Mouse (Mus musculus) heart, adult 2 months (tissue): Measurements from ENCODE around the gene Zswim2. TPM values are rescaled to one million over a fixed set of nuclear protein-coding genes. Genes with fewer than 3 reads are reported as not detected.
A peak's percentile ranks its signal among the peaks of the same experiment; 100 is the strongest.
"Not testable (repeated sequence)": the region's sequence is repeated elsewhere in the genome, so short reads cannot be mapped to it uniquely, and the experiment has no call there.

Experiments
- DNase-seq, 2 experiments: peaks; one replicate each; pipeline ENCODE4 v3.0.0; 2021
- H3K27ac ChIP-seq: fragments of 200-600 bp; 2 replicates; pipeline ENCODE4 v1.8.1; 2022
- H3K27me3 ChIP-seq: fragments of 200-500 bp; 2 replicates; pipeline ENCODE4 v1.6.1; 2012; ENCODE audit warnings: mild to moderate bottlenecking, low read length, inconsistent platforms, mixed read lengths; ENCODE audit not compliant: control insufficient read depth, insufficient read depth
- H3K36me3 ChIP-seq: fragments of 200-500 bp; 2 replicates; pipeline ENCODE4 v1.6.1; 2012; ENCODE audit warnings: low read length, inconsistent platforms; ENCODE audit not compliant: control insufficient read depth, insufficient read depth
- H3K4me1 ChIP-seq: fragments of 200-500 bp; 2 replicates; pipeline ENCODE4 v1.6.1; 2011; ENCODE audit warnings: low read length; ENCODE audit not compliant: control insufficient read depth, insufficient read depth
- H3K4me3 ChIP-seq: fragments of 200-600 bp; 2 replicates; pipeline ENCODE4 v1.8.1; 2022
- H3K79me2 ChIP-seq: fragments of 200-500 bp; replicated peaks from 2 replicates; pipeline ENCODE4 v1.6.1; 2012; ENCODE audit warnings: mild to moderate bottlenecking, inconsistent platforms, low read length, moderate library complexity, mixed read lengths; ENCODE audit not compliant: control insufficient read depth, insufficient read depth
- H3K9ac ChIP-seq: fragments of 200-500 bp; 2 replicates; pipeline ENCODE4 v1.6.1; 2012; ENCODE audit warnings: low read depth, mild to moderate bottlenecking, control low read depth, inconsistent platforms, low read length, mixed read lengths
- CTCF ChIP-seq: fragments of 200-600 bp; IDR thresholded peaks from 2 replicates; pipeline ENCODE4 v1.8.1; 2022; ENCODE audit warnings: antibody characterized with exemption, mild to moderate bottlenecking, moderate library complexity
- EP300 ChIP-seq: fragments of 200-500 bp; IDR thresholded peaks from 2 replicates; pipeline ENCODE4 v1.6.1; 2011; ENCODE audit warnings: low read depth, low read length, control low read depth; ENCODE audit not compliant: insufficient read depth
- POLR2A ChIP-seq: fragments of 200-500 bp; IDR thresholded peaks from 2 replicates; pipeline ENCODE4 v1.6.1; 2011; ENCODE audit warnings: mild to moderate bottlenecking, low read depth, low read length, control low read depth; ENCODE audit not compliant: insufficient read depth
- WGBS: fragments of 180-500 bp; shearing (Covaris S2); methylation state at CpG from one replicate; pipeline ENCODE4 v1.1.7; 2018; 5-methylcytosine and 5-hydroxymethylcytosine counted together
- intact Hi-C: fragments of 180-260 bp; cut with DNase I; formaldehyde crosslinking; loops from one replicate; pipeline ENCODE4 v1.15.1; 2025
- long read RNA-seq: library from polyadenylated mRNA; stranded (forward); transcript quantifications from one replicate; pipeline ENCODE4 v2.0.0, GENCODE M21; 2021
- polyA plus RNA-seq: library from polyadenylated mRNA; depleted of rRNA; stranded (reverse); fragments of >200 nt; gene quantifications from 2 replicates; pipeline ENCODE4 v1.2.3, GENCODE M21; 2012; rRNA removed
- total RNA-seq, 2 experiments: library from RNA; stranded (reverse); gene quantifications; 2 replicates each; pipeline ENCODE4 v1.2.3; 2021

Zswim2 gene
- total RNA-seq: not detected
- not detected in 2 replicates for polyA plus RNA-seq
- long read RNA-seq: 0 reads

DNA sequence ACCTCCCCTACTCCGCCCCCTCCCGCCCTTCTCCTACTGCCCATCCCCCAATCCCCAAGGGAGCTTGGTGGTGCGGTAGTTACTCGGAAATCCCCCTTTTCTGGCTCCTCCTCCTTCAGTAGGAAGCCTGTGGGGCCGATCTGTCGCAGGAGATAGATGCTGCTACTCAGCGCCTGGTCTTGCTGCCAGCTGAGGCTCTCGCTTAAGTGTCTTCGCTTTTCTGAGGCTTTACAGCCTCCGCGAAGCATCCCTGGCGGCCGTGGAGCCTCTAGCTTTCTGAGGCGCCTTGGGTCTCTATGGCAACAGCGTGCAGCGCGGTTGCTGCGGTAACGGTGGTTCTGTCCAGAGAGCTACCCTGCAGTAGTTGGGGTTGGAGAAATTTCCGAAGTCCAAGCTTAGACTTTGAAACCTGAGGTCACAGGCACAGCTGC, at the start of gene Zswim2:
TSS of gene Zswim2 (minus strand) at position 298 of the 431 bp plus-strand sequence.
- Histone ChIP-seq H3K4me3 (no peak within 1 kb of the TSS), H3K36me3 (no peaks in the 10 kb centered on the region), H3K4me1 (no peaks in the 10 kb centered on the region), H3K27ac (no peak within 1 kb of the TSS), H3K27me3 (peaks cover 3% of the 10 kb centered on the region; the same call in 1 of the 2 replicates), H3K9ac (no peak within 1 kb of the TSS), H3K79me2 (no peaks in the 10 kb centered on the region)
- no peak for TF ChIP-seq POLR2A
- TF ChIP-seq CTCF: no peak
- no peak for TF ChIP-seq EP300
- peak; percentile 16 to 23 for DNase-seq
- intact Hi-C loops: no loop called here
- WGBS: 2% methylated on average over 20 of the region's 20 CpGs

DNA sequence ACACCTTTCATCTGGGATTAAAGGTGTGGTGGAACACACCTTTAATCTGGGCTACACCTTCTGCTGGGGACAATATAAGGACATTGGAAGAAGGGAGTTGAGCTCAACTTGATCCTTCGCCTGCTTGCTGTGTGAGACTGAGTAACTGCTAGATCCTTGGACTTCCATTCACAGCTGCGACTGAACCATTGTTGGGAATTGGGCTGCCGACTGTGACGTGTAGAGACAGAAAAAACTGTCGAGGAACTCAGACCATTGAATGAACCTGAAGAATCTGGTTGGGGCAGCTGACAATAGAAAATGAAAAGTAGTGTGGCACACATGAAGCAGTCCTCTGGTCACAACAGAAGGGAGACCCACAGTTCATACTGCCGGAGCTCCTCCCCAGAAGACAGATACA, 49.2 kb upstream of the Zswim2 start, which contains the start of gene Gm13691:
TSS of gene Gm13691 (plus strand) at position 301 of the 400 bp plus-strand sequence.
- H3K79me2 ChIP-seq, H3K9ac ChIP-seq, H3K27me3 ChIP-seq, H3K4me1 ChIP-seq, intact Hi-C loops, H3K27ac ChIP-seq, H3K36me3 ChIP-seq, H3K4me3 ChIP-seq, DNase-seq: not testable (repeated sequence)
- WGBS: no CpG with 5 or more reads among the region's 6 CpGs

DNA sequence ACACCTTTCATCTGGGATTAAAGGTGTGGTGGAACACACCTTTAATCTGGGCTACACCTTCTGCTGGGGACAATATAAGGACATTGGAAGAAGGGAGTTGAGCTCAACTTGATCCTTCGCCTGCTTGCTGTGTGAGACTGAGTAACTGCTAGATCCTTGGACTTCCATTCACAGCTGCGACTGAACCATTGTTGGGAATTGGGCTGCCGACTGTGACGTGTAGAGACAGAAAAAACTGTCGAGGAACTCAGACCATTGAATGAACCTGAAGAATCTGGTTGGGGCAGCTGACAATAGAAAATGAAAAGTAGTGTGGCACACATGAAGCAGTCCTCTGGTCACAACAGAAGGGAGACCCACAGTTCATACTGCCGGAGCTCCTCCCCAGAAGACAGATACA, 43.4 kb upstream of the Zswim2 start, which contains the start of gene Gm13697:
TSS of gene Gm13697 (plus strand) at position 301 of the 400 bp plus-strand sequence.
- H3K27ac ChIP-seq, H3K4me3 ChIP-seq, H3K36me3 ChIP-seq, DNase-seq, H3K4me1 ChIP-seq, H3K79me2 ChIP-seq, intact Hi-C loops, H3K9ac ChIP-seq, H3K27me3 ChIP-seq: not testable (repeated sequence)
- WGBS: no CpG with 5 or more reads among the region's 6 CpGs

DNA sequence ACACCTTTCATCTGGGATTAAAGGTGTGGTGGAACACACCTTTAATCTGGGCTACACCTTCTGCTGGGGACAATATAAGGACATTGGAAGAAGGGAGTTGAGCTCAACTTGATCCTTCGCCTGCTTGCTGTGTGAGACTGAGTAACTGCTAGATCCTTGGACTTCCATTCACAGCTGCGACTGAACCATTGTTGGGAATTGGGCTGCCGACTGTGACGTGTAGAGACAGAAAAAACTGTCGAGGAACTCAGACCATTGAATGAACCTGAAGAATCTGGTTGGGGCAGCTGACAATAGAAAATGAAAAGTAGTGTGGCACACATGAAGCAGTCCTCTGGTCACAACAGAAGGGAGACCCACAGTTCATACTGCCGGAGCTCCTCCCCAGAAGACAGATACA, 37.6 kb upstream of the Zswim2 start, which contains the start of gene Gm13694:
TSS of gene Gm13694 (plus strand) at position 301 of the 400 bp plus-strand sequence.
- H3K36me3 ChIP-seq, intact Hi-C loops, H3K4me1 ChIP-seq, H3K27me3 ChIP-seq, H3K9ac ChIP-seq, H3K27ac ChIP-seq, H3K4me3 ChIP-seq, DNase-seq, H3K79me2 ChIP-seq: not testable (repeated sequence)
- no CpG with 5 or more reads among the region's 6 CpGs for WGBS

DNA sequence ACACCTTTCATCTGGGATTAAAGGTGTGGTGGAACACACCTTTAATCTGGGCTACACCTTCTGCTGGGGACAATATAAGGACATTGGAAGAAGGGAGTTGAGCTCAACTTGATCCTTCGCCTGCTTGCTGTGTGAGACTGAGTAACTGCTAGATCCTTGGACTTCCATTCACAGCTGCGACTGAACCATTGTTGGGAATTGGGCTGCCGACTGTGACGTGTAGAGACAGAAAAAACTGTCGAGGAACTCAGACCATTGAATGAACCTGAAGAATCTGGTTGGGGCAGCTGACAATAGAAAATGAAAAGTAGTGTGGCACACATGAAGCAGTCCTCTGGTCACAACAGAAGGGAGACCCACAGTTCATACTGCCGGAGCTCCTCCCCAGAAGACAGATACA, 31.8 kb upstream of the Zswim2 start, which contains the start of gene Gm13696:
TSS of gene Gm13696 (plus strand) at position 301 of the 400 bp plus-strand sequence.
- H3K36me3 ChIP-seq, H3K27me3 ChIP-seq, H3K27ac ChIP-seq, intact Hi-C loops, H3K79me2 ChIP-seq, H3K4me3 ChIP-seq, H3K4me1 ChIP-seq, DNase-seq, H3K9ac ChIP-seq: not testable (repeated sequence)
- WGBS: no CpG with 5 or more reads among the region's 6 CpGs

- H3K79me2 ChIP-seq, intact Hi-C loops, H3K9ac ChIP-seq, H3K27ac ChIP-seq, H3K4me3 ChIP-seq, H3K27me3 ChIP-seq, DNase-seq, H3K36me3 ChIP-seq, H3K4me1 ChIP-seq: not testable (repeated sequence)
- no CpG with 5 or more reads among the region's 6 CpGs for WGBS
Observed at GRCm38 (mm10) chr2:83967013-83967412, 26.0 kb upstream of the Zswim2 start, which contains the start of gene Gm13695. Gm13695 (plus strand) TSS chr2:83967313.

- DNase-seq, H3K27me3 ChIP-seq, H3K9ac ChIP-seq, H3K4me1 ChIP-seq, H3K36me3 ChIP-seq, H3K27ac ChIP-seq, H3K79me2 ChIP-seq, H3K4me3 ChIP-seq, intact Hi-C loops: not testable (repeated sequence)
- no CpG with 5 or more reads among the region's 6 CpGs for WGBS
Observed at GRCm38 (mm10) chr2:83961203-83961602, 20.2 kb upstream of the Zswim2 start, which contains the start of gene Gm13693. Gm13693 (plus strand) TSS chr2:83961503.

- H3K9ac ChIP-seq, H3K27me3 ChIP-seq, H3K4me1 ChIP-seq, H3K79me2 ChIP-seq, intact Hi-C loops, DNase-seq, H3K36me3 ChIP-seq, H3K27ac ChIP-seq, H3K4me3 ChIP-seq: not testable (repeated sequence)
- WGBS: no CpG with 5 or more reads among the region's 6 CpGs
Observed at GRCm38 (mm10) chr2:83955393-83955792, 14.4 kb upstream of the Zswim2 start, which contains the start of gene Gm13698. Gm13698 (plus strand) TSS chr2:83955693.
